In genomic region chr2:35689881-35690280, GRCm38 (mm10) we compare ENCODE assay signal across 12 mouse cellular contexts.
A peak's percentile ranks its signal among the peaks of the same experiment; 100 is the strongest.
DNase-seq lines count a peak whose midpoint lies in the region; ATAC-seq and TF ChIP-seq lines count a peak whose summit lies in the region.
"Had no signal": no experiment of that assay in that cellular context is flagged by ENCODE, and none has a peak within 500 bp of the region (broad histone marks: within the 10 kb centered on the region; RNA-seq: fewer than 3 reads in every experiment).

No protein-coding gene starts in this region.

- no peak for ATAC-seq in forebrain, embryonic 12.5 days (ENCODE audit: low FRiP score)
- no peak for ATAC-seq in forebrain, postnatal 0 days
- ATAC-seq in kidney, embryonic 15.5 days (replicated peaks; ENCODE audit: low FRiP score), result no peak
- no peak for ATAC-seq in liver, embryonic 13.5 days (ENCODE audit: low read depth)
- ATAC-seq in hindbrain, embryonic 14.5 days (ENCODE audit: low FRiP score), result no peak

- peak overlapping the region; percentile 74; the same call in 1 of the 2 replicates for H3K27ac ChIP-seq in forebrain, embryonic 12.5 days
- H3K27ac ChIP-seq in forebrain, postnatal 0 days (ENCODE audit: low read depth, low read length), result no peak overlapping the region
- H3K27ac ChIP-seq in kidney, embryonic 15.5 days, result peak overlapping the region; percentile 84
- H3K27ac ChIP-seq in brown adipose tissue, adult 24 weeks (replicated peaks; ENCODE audit: low read depth, low read length), result 0 out of 2 replicates have a peak overlapping the region, but pooled peaks have one; percentile 8
- H3K27ac ChIP-seq in liver, embryonic 13.5 days, result peak overlapping the region; percentile 9; the same call in 1 of the 2 replicates
- H3K27ac ChIP-seq in hindbrain, embryonic 14.5 days, result no peak overlapping the region

- peaks cover 85% of the 10 kb centered on the region for H3K4me1 ChIP-seq in forebrain, embryonic 12.5 days
- peaks cover 32% of the 10 kb centered on the region for H3K4me1 ChIP-seq in forebrain, postnatal 0 days (ENCODE audit: insufficient read depth)
- peaks cover 88% of the 10 kb centered on the region for H3K4me1 ChIP-seq in kidney, embryonic 15.5 days
- H3K4me1 ChIP-seq in brown adipose tissue, adult 24 weeks (ENCODE audit: control insufficient read depth, insufficient read depth, insufficient read length, low read length), result peaks cover 62% of the 10 kb centered on the region
- peaks cover 69% of the 10 kb centered on the region for H3K4me1 ChIP-seq in liver, embryonic 13.5 days (replicated peaks)
- H3K4me1 ChIP-seq in hindbrain, embryonic 14.5 days (replicated peaks; ENCODE audit: control insufficient read depth, insufficient read depth, low read length), result peaks cover 73% of the 10 kb centered on the region

- no peak overlapping the region for H3K4me2 ChIP-seq in forebrain, embryonic 12.5 days
- no peak overlapping the region for H3K4me2 ChIP-seq in forebrain, postnatal 0 days (ENCODE audit: low read depth)
- no peak overlapping the region for H3K4me2 ChIP-seq in kidney, embryonic 15.5 days
- no peak overlapping the region for H3K4me2 ChIP-seq in liver, embryonic 13.5 days
- no peak overlapping the region for H3K4me2 ChIP-seq in hindbrain, embryonic 14.5 days (replicated peaks)

- no peaks in the 10 kb centered on the region for H3K27me3 ChIP-seq in forebrain, embryonic 12.5 days
- H3K27me3 ChIP-seq in forebrain, postnatal 0 days (ENCODE audit: insufficient read depth, low read length), result no peaks in the 10 kb centered on the region
- no peaks in the 10 kb centered on the region for H3K27me3 ChIP-seq in kidney, embryonic 15.5 days
- H3K27me3 ChIP-seq in liver, embryonic 13.5 days, result no peaks in the 10 kb centered on the region
- H3K27me3 ChIP-seq in hindbrain, embryonic 14.5 days (ENCODE audit: control insufficient read depth, insufficient read depth, low read length), result no peaks in the 10 kb centered on the region

- no peak for TF ChIP-seq CTCF in forebrain, postnatal 0 days (IDR thresholded peaks at IDR 0.05; ENCODE audit: low read depth)

- WGBS in forebrain, embryonic 12.5 days, result 88% methylated on average over 2 of the region's 2 CpGs
- 80% methylated on average over 2 of the region's 2 CpGs for WGBS in forebrain, postnatal 0 days
- WGBS in kidney, embryonic 15.5 days, result 65% methylated on average over 2 of the region's 2 CpGs
- 58% methylated on average over 2 of the region's 2 CpGs for WGBS in liver, embryonic 13.5 days (ENCODE audit: insufficient replicate concordance)
- WGBS in hindbrain, embryonic 14.5 days, result 64% methylated on average over 2 of the region's 2 CpGs

- no peak overlapping the region for H3K9ac ChIP-seq in forebrain, embryonic 12.5 days
- no peak overlapping the region for H3K9ac ChIP-seq in forebrain, postnatal 0 days
- no peak overlapping the region for H3K9ac ChIP-seq in kidney, embryonic 15.5 days
- no peak overlapping the region for H3K9ac ChIP-seq in liver, embryonic 13.5 days
- H3K9ac ChIP-seq in hindbrain, embryonic 14.5 days, result no peak overlapping the region

- no peaks in the 10 kb centered on the region for H3K9me3 ChIP-seq in forebrain, embryonic 12.5 days
- no peaks in the 10 kb centered on the region for H3K9me3 ChIP-seq in forebrain, postnatal 0 days (ENCODE audit: low read length)
- no peaks in the 10 kb centered on the region for H3K9me3 ChIP-seq in kidney, embryonic 15.5 days (replicated peaks)
- no peaks in the 10 kb centered on the region for H3K9me3 ChIP-seq in liver, embryonic 13.5 days (replicated peaks)
- H3K9me3 ChIP-seq in hindbrain, embryonic 14.5 days (ENCODE audit: control insufficient read depth, low read length), result no peaks in the 10 kb centered on the region

- H3K36me3 ChIP-seq in forebrain, embryonic 12.5 days (replicated peaks), result 0 out of 2 replicates have a peak, but pooled peaks cover 3% of the 10 kb centered on the region
- no peaks in the 10 kb centered on the region for H3K36me3 ChIP-seq in forebrain, postnatal 0 days (ENCODE audit: insufficient read depth)
- no peaks in the 10 kb centered on the region for H3K36me3 ChIP-seq in kidney, embryonic 15.5 days
- no peaks in the 10 kb centered on the region for H3K36me3 ChIP-seq in liver, embryonic 13.5 days
- no peaks in the 10 kb centered on the region for H3K36me3 ChIP-seq in hindbrain, embryonic 14.5 days (replicated peaks; ENCODE audit: control insufficient read depth, insufficient read depth)

- H3K4me3 ChIP-seq in forebrain, embryonic 12.5 days (replicated peaks), result no peak overlapping the region
- H3K4me3 ChIP-seq in forebrain, postnatal 0 days (ENCODE audit: low read depth, low read length), result no peak overlapping the region
- H3K4me3 ChIP-seq in kidney, embryonic 15.5 days (replicated peaks), result no peak overlapping the region
- no peak overlapping the region for H3K4me3 ChIP-seq in brown adipose tissue, adult 24 weeks (ENCODE audit: insufficient read depth, low read depth, low read length)
- H3K4me3 ChIP-seq in liver, embryonic 13.5 days (replicated peaks), result no peak overlapping the region
- H3K4me3 ChIP-seq in hindbrain, embryonic 14.5 days (replicated peaks; ENCODE audit: low read length), result no peak overlapping the region

- DNase-seq in forebrain, postnatal 0 days, result no peak
- no peak for DNase-seq in kidney, adult 9 months
- DNase-seq in liver, embryonic 13.5 days, result no peak
- no peak for DNase-seq in embryo, embryonic 10 days (ENCODE audit: low spot score)
- no peak for DNase-seq in hindbrain, embryonic 14.5 days (ENCODE audit: low spot score)
- DNase-seq: adrenal gland, adult 2 months; cerebellum, adult 11 months; gastrocnemius, postnatal 14 days; kidney, postnatal 36 days had no signal

Comparison
In these comparisons a context has a peak if more than half of its experiments do, and no peak if none do; other contexts are left out.
1. H3K27ac ChIP-seq: peak in forebrain, embryonic 12.5 days (single experiment), kidney, embryonic 15.5 days (single experiment), brown adipose tissue, adult 24 weeks (single experiment) and liver, embryonic 13.5 days (single experiment); none in forebrain, postnatal 0 days (single experiment) and hindbrain, embryonic 14.5 days (single experiment).